Mouse (Mus musculus) embryonic facial prominence, embryonic 15.5 days (tissue): ENCODE measurements at regions not wholly inside any gene's neighbourhood (a gene's known extent, or its start where the extent isn't known, plus 50 kb on each side); places are given as distances from the start of the nearest gene placed in this dataset.

Experiments
- ATAC-seq: fragments of 200-750 bp; cut with Nextera tagmentation; 2 replicates; pipeline ENCODE4 v1.8.0; 2017; ENCODE audit warnings: low read depth, moderate TSS enrichment; ENCODE audit not compliant: insufficient number of reproducible peaks, low FRiP score, low TSS enrichment
- H3K27ac ChIP-seq: fragments of 300-500 bp; sonication (generic); replicated peaks from 2 replicates; pipeline ENCODE4 v1.5.1; 2015; ENCODE audit warnings: mild to moderate bottlenecking, inconsistent platforms
- H3K27me3 ChIP-seq: fragments of 300-500 bp; sonication (generic); 2 replicates; pipeline ENCODE4 v1.6.1; 2015; ENCODE audit warnings: inconsistent platforms
- H3K36me3 ChIP-seq: fragments of 300-500 bp; sonication (generic); 2 replicates; pipeline ENCODE4 v1.6.1; 2015; ENCODE audit warnings: mild to moderate bottlenecking, inconsistent platforms
- H3K4me1 ChIP-seq: fragments of 300-500 bp; sonication (generic); 2 replicates; pipeline ENCODE4 v1.6.1; 2015; ENCODE audit warnings: inconsistent platforms
- H3K4me2 ChIP-seq: fragments of 300-500 bp; sonication (generic); replicated peaks from 2 replicates; pipeline ENCODE4 v1.6.1; 2015; ENCODE audit warnings: mild to moderate bottlenecking, inconsistent platforms
- H3K4me3 ChIP-seq: fragments of 300-500 bp; sonication (generic); replicated peaks from 2 replicates; pipeline ENCODE4 v1.5.1; 2015; ENCODE audit warnings: mild to moderate bottlenecking, inconsistent platforms
- H3K9ac ChIP-seq: fragments of 300-500 bp; sonication (generic); 2 replicates; pipeline ENCODE4 v1.6.1; 2015; ENCODE audit warnings: inconsistent platforms
- H3K9me3 ChIP-seq: fragments of 300-500 bp; sonication (generic); replicated peaks from 2 replicates; pipeline ENCODE4 v1.6.1; 2016; ENCODE audit warnings: inconsistent platforms
- WGBS: fragments of 180-500 bp; shearing (Covaris S2); methylation state at CpG from one replicate; pipeline ENCODE4 v1.1.7; 2015; 5-methylcytosine and 5-hydroxymethylcytosine counted together

DNA sequence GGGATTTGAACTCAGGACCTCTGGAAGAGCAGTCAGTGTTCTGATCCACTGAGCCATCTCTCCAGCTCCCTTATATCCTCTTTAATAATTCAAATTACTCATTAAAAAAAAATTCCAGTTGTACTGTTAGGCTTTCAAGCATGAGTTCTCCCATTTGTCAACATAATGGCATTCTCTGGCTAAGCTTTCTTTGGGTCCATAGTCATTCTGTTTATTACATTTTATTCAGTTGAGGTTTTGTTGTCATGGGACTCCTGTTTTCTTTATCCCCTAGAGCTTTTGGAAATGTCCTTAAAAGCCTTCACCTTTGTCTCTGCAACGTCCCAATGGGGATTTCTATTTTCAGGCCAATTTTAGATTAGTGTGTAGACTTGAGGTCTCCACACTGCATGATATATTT is 440.7 kb upstream of the Slit2 start:
- ATAC-seq: no peak
- no peaks in the 10 kb centered on the region for H3K4me1 ChIP-seq
- H3K4me3 ChIP-seq: no peak overlapping the region
- H3K27me3 ChIP-seq: no peaks in the 10 kb centered on the region
- no peaks in the 10 kb centered on the region for H3K36me3 ChIP-seq
- no peak overlapping the region for H3K9ac ChIP-seq
- H3K9me3 ChIP-seq: no peaks in the 10 kb centered on the region
- H3K27ac ChIP-seq: no peak overlapping the region
- 77% methylated on average over 1 of the region's 1 CpGs for WGBS
- no peak overlapping the region for H3K4me2 ChIP-seq

DNA sequence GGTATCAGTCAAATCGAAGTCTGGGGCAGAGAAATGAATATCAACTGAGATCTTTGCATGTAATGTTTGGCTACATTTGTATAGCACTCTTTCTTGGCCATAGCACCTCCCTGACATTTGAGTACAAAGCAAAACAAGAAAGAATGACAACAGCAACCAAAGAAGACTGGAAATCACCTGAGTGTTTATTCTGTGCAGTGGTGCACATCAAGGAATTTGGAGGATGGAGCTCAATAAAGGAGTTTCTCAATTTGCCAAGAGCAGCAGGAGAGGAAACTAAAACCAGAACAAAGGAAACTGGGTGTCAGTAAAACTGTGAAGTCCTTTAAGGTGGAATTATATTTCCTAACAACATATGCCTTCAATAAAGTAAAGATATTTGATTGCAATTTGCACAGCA is 426.2 kb upstream of the Slit2 start:
- no peak for ATAC-seq
- H3K27ac ChIP-seq: no peak overlapping the region
- no peak overlapping the region for H3K4me2 ChIP-seq
- no peaks in the 10 kb centered on the region for H3K4me1 ChIP-seq
- H3K9ac ChIP-seq: no peak overlapping the region
- no peaks in the 10 kb centered on the region for H3K36me3 ChIP-seq
- no peaks in the 10 kb centered on the region for H3K27me3 ChIP-seq
- 70% methylated on average over 1 of the region's 1 CpGs for WGBS
- no peak overlapping the region for H3K4me3 ChIP-seq
- no peaks in the 10 kb centered on the region for H3K9me3 ChIP-seq

DNA sequence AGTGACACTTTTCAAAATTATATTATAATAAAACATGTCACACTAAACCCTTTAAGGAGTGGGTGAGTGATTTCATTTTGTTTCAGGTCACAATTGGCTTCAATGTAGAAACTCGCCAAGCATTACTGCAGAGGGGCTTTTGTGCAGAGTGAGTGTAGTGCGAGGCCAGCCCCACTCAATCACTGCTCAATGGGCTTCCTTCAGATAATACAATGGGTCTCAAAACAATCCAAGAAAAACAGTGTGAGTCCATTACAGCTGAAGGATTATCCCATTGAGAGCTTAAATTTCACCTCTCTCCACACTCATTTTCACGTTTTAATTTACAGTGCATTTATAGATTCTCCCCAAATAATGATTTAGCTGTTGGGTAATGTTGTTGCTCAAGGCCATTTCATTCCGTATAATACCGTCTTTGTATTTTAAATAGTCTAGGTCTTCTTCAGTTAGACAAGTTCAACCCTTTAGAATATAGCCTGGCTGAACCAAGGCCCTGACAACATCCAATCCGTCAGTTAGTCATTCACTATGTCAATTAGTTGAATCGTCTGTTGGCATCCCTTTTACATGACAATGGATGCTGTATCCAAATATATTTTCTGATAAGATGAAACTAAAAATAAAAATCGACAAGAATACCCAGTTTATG is 425.7 kb upstream of the Slit2 start:
- Histone ChIP-seq H3K27me3 (no peaks in the 10 kb centered on the region), H3K27ac (no peak overlapping the region), H3K36me3 (no peaks in the 10 kb centered on the region), H3K9me3 (no peaks in the 10 kb centered on the region), H3K4me2 (no peak overlapping the region), H3K4me1 (no peaks in the 10 kb centered on the region), H3K9ac (no peak overlapping the region), H3K4me3 (no peak overlapping the region)
- no peak for ATAC-seq
- 66% methylated on average over 8 of the region's 8 CpGs for WGBS
